Mouse (Mus musculus) 416B (cell line): ENCODE measurements at regions not wholly inside any gene's neighbourhood (a gene's known extent, or its start where the extent isn't known, plus 50 kb on each side); places are given as distances from the start of the nearest gene placed in this dataset.
A peak's percentile ranks its signal among the peaks of the same experiment; 100 is the strongest.

Experiments used
- DNase-seq: peaks from one replicate; pipeline ENCODE4 v3.0.0; 2011; ENCODE audit warnings: low read depth

DNA sequence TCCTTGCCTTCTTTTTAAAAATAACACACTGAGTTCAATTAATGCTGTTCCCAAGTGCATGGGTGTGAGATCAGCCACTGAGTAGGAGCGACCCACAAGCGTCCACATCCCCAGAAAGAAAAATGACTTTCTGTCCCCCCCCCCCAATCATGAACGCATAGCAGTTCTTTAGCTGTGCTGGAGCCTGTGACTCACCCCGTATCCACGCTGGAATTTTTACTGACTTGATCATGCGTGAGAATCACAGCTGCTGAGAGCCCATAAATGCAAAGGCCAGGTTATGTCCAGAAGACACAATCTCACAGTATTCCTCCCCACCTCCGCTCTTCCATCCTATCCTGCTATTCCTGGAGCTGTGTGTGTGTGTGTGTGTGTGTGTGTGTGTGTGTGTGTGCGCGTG, 53.3 kb downstream of the Fos start:
- DNase-seq, result no peak

DNA sequence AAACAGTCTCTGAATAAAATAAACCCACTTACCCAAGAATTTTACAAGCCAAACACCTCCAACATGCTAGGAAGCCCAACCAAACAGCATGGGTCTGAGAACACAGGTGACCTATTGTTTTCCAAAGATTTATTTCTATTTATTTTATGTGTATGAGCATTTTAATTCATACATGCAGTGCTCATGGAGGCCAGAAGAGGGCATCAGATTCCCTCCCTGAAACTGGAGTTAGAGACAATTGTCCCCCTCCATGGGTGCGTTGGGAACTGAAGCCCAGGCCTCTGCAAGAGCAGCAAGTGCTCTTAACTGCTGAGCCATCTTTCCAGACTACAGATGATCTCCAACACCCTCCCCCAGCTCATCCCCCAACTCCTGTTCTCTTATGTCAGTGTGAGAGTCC, 57.9 kb downstream of the Fos start:
- peak; percentile 42 for DNase-seq

- DNase-seq, result no peak
Observed at GRCm38 (mm10) chr12:85532221-85532612, 58.5 kb downstream of the Fos start.

DNA sequence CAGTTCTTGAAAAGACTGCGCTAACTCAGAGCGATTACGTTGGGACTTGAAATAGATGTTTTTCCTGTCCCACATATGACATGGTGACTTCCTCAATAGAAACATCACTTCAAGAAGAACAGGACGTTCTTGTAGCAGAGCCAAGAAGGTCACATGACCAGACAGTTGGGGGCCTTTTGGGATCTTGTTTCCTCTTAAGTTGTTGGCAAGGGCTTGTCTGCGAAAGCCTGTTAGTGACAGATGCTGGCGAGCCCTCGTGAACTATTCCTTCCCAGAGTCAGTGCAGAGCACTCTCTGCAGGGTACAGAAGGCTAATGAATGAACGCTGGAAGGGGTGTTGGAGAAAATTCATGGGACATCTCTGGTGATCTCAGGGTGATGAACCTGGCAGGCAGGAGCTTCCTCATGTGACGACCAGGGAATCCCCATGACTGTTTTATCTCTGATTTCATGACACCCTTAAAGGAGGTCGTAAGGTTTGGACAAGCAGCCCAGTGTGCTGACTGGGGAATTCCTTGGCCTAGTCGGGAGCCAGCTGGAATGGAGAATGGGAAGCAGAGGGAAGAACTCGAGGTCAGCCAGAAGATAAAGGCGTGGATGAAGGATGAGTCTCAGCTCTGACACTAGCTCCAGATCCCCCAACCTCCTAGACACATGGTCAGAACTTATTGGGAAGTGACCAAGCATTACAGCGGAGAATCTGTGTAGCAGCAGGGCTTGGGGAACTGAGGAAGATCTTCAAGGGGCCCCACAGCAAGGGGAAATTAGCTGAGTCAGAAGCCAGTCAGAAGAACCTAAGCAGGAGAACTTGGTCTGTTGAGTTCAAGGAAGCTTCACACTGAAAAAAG, 59.1 kb downstream of the Fos start:
- peak; percentile 78 for DNase-seq

DNA sequence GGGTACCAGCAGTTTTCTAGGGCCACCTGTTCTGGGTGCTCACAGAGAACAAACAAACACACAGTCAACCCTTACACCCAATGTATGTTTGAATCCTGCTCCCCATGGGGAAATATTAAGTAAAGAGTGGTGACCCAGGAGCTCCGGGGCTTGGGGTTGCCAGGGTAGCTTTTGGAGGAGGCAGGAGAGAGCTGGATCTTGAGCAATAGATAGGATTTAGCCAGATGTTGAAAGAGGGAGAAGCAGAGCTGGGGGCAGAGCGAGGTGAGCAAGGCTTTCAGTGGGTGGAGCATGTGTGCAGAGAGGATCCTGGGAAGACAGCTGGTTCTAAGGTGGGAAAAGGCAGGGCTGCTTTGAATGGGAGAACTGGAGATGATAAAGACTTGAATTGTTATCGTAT, 59.9 kb downstream of the Fos start:
- no peak for DNase-seq

DNA sequence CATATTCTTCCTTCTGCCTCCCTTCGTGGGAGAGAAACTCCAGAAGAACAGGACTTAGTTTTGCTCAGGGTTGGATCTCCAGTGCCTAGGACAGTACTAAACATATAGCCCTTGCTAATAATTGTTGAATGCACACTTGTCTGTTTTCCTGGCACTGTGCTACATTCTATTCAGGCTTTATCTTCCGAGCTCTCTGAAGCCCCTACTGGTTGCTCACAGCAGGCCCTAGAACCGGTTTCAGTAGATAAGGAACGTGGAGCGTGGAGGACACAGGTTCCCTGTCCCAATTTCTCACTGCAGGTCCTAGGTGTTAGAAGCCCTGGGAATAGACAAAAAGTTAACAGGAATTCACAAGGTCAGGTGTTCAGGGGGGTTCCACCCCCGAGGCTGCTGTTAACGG, 59.4 kb upstream of the Jdp2 start:
- DNase-seq, result no peak

DNA sequence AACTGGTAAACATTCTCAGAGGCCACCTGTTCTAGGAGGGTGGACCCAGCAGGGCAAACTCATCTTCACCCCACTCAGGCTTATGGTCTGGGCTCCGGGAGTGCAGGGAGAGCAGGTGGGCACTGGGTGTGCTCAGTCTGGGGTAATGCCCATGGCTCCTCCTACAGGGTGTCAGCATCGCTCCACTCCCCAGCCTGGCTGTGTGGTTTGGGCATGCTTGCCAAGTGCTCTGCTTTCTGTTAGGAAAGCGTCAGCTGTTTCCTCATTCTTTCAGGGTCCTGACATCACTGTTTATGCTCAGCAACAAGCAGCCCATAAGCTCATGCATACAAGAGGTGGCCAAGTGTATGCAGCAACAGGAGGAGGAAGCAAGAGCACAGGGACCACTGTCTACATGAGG, 57.7 kb upstream of the Jdp2 start:
- peak; percentile 90 for DNase-seq

GRCm38 (mm10) chr12:85542881-85543280, 55.9 kb upstream of the Jdp2 start:
- DNase-seq, result no peak

DNA sequence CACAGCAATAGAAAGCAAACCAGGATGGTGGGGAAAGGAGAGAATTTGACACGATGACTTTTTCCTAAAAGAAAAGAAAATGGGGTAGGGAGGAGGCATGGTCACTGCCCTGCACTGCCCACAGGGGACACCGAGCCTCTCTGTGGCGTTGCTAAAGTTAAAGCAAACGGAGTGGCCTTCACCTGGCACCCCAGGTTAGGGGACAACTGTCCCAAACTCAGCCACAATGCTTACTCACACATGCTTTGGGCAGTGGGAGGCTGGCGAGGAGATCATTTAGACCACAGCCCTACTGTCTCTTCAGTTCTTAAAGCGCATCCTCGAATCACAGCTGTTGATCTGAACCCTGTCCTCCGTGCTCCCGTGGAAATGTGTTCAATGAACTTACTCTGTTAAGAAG, 55.3 kb upstream of the Jdp2 start:
- DNase-seq, result no peak

DNA sequence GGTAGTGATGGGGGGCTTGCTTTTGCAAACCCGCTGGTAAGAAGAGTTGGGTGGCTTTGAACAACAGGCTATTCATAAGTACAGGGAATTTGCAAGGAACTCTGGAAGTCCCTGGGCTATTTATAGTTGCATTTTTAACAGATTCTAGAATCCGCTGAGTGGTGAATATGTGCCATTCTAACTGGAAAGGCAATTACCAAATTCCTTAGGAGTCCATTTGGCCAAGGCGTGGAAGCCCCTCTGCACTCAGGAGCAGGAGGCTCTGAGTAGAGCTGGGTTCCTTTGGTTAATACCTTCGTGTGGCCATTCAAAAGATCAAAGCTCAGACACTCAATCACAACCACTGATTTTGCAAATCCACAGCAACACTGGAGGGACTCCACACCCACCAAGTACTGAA, 54.0 kb upstream of the Jdp2 start:
- no peak for DNase-seq

DNA sequence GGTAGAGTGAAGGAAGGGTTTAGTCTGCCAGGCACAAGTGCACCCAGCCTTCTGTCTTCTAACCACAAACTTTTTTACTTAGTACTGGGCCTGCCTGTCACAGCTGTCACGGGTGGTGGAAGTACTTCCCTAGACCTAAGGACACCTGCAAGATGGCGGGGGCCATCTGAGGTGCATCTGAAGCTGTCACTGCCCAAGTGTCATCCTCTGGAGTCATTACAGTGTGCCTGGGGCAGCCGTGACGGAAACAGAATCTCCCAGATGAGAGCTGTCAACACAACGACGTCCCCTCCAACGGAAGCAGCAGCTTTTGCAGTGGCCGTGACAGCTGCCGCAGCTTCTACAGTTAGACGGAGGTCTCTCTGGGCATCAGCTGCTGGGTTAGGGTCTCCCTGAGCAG, 53.1 kb upstream of the Jdp2 start:
- DNase-seq, result no peak

DNA sequence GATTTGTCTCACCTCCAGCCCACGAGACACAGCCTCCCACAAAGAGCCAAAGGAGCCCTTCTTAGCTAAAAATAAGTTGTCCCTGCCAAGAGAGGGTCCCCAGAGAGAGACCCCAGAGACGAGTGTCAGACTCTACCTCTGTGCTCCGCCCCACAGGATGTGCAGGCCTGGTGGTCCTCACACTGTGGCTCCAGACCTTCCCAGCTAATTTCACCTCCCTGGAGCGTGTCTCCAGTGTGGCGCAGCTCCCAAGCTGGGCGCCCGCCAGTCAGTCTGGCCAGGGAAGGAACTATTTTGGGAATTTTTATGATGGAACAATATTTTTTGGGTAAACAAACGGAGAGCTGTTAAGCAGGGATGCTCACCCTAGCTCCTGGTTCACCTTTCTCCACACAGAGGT, 50.8 kb upstream of the Jdp2 start:
- no peak for DNase-seq
